Mouse (Mus musculus) stomach, postnatal 0 days (tissue): ENCODE results near the gene Sstr5.

Experiments
- CTCF ChIP-seq: IDR thresholded peaks from 2 replicates; pipeline ENCODE4 v1.5.1; 2016; ENCODE audit warnings: antibody characterized with exemption, low read depth, mild to moderate bottlenecking, moderate library complexity
- EP300 ChIP-seq: optimal IDR thresholded peaks from 2 replicates; pipeline ENCODE3; 2016; ENCODE audit warnings: antibody characterized with exemption

- TF ChIP-seq CTCF (no peak), EP300 (no peak)
Measured at GRCm38 (mm10) chr17:25541768-25542167, 44.7 kb upstream of the Sstr5 start.
